Mouse (Mus musculus): ENCODE results near the gene Zfp473.
A peak's percentile ranks its signal among the peaks of the same experiment; 100 is the strongest.
"Not testable (repeated sequence)": the region's sequence is repeated elsewhere in the genome, so short reads cannot be mapped to it uniquely, and the experiment has no call there.

Zfp473 gene

GRCm38 (mm10) chr7:44709881-44710280, 41.0 kb downstream of the Zfp473 start:
- DNase-seq, result no peak

GRCm38 (mm10) chr7:44708574-44708973, 42.3 kb downstream of the Zfp473 start, which contains the start of gene Izumo2:
Izumo2 (plus strand) TSS chr7:44708742.
- DNase-seq, result no peak

DNA sequence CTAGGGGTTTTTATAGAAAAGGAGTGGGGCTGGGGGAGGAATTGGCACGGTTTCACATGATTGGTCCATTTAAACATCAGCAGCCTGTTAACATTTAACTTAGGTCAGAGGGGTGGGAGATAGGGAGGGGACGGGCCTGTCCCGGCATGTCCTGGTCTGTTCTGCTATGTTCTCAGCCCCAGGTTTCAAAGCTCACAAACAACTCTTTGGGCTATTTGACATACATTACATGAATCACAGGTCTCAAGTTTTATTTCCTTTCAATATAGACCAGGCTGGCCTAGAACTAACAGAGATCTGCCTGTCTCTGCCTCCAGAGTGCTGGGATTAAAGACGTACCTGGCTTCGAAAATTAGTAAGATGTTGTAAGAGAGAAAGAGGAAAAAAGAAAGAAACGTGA, 42.8 kb downstream of the Zfp473 start:
- DNase-seq, result not testable (repeated sequence)

GRCm38 (mm10) chr7:44707169-44707675, 43.6 kb downstream of the Zfp473 start:
- no peak for DNase-seq

DNA sequence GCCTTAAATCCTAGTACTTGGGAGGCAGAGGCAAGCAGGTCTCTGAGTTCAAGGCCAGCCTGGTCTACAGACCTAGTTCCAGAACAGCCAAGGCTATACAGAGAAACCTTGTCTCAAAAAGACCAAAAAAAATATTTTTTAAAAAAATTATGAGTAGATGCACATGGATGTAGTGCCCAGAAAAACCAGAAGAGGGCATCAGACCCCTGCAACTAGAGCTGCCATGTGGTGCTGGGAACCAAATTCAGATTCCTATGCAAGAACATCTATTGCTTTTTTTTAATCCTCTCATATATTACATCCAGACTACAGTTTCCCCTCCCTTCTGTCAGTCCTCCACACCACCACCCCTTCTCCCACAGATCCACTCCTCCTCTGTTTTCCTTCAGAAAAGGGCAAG, 44.5 kb downstream of the Zfp473 start:
- DNase-seq, result no peak

DNA sequence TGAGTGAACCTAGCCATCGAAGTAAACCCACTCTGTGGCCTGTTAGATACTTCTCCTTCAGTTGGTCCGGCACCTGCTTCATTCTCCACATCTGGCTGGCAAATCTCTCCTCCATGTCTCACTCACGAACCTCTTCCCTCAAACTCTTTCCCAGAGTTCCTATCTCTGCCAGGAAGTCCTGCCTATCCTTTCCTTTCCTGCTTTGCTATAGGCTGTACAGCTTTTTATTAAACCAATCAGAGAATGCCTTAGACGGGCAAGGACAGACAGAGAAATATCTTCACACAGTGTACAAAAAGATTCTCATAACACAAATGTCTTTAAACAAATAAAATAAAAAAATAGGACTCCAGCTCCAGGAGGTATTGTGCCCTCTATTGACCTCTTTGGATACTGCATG, 45.8 kb downstream of the Zfp473 start:
- DNase-seq, result no peak

DNA sequence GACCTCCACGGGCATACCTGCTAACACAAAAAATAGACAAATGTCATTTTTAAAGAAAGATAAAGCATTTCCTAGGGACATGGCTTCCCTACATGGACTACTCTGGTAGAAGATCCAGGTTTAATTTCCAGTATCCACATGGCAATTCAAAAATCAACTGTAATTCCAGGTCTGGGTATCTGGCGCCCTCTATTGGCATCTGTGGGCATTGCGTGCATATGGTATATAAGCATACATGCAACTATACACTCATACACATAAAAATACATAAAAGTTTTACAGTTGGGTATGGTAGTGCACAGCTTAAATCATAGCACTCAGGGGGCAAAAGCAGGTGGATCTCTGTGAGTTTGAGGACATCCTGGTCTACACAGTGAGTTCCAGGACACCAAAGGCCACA, 46.5 kb downstream of the Zfp473 start:
- no peak for DNase-seq

DNA sequence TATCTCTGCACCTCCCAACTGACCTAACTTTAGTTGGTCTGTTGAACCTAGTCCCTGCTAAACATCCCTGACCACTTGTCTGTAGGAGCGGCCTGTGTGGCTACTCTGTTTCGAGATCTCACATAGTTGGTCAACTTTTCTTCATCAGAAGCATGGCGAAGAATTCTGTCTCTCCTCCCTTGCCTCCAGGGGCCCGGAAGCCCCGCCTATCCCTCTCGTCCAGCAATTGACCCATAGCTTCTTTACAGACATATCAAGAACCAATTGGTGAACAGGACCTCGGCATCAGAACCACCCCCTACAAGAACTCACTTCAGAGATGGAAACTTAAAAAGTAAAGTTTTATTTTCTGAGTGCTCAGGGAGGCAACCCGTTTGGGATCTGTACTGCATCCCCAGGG, 47.9 kb downstream of the Zfp473 start:
- DNase-seq, result no peak

DNA sequence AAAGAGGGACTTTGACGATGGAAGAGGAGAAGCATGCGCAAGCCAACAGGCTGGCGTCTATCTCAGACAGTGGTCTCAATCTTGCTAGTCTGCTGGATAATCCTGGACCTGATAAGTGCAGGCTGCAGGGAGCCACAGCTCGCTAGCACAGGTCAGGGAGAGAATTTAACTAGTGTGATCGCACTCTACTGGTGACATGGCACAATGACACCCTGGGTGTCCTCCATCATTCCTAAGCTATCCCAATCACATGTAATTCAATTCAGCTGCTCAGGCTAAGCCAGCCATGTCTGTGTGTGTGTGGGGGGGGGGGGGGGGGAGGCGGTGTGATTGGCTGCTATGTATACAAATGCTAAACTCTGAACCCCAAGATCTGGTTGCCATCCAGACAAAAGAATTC, 48.9 kb downstream of the Zfp473 start:
- DNase-seq, result no peak

- DNase-seq, result no peak
Measured at GRCm38 (mm10) chr7:44697980-44698379, 52.9 kb downstream of the Zfp473 start.

- peak; percentile 96 for DNase-seq
Measured at GRCm38 (mm10) chr7:44697191-44697710, 53.6 kb downstream of the Zfp473 start.

- DNase-seq, result no peak
Measured at GRCm38 (mm10) chr7:44695223-44695622, 55.6 kb downstream of the Zfp473 start.

GRCm38 (mm10) chr7:44693427-44694175, 57.2 kb downstream of the Zfp473 start:
- no peak for DNase-seq

DNA sequence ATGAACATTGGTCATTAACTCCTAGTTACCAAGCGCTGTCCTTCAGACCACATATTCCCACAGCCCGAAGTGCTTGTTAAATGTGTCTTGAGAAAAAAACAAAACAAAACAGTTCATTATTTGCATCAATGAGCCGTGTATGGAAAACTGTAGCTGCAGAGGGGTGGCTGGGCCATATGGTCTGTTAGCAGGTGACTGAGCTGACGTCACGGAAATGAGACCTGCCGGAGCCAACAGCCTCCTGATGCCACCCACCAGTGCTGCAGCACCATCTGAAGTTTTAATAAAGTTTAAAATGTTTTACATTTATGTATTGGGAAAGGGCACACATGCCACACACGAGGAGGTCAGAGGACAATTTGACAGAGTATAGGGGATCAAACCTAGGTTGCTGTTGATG, 61.5 kb downstream of the Zfp473 start:
- no peak for DNase-seq

GRCm38 (mm10) chr7:44688890-44689289, 62.0 kb downstream of the Zfp473 start:
- no peak for DNase-seq

GRCm38 (mm10) chr7:44685531-44686402, 65.1 kb downstream of the Zfp473 start:
- peak; percentile 91 for DNase-seq

- peak; percentile 96 for DNase-seq
Measured at GRCm38 (mm10) chr7:44683656-44684055, 67.2 kb downstream of the Zfp473 start.
